Mouse (Mus musculus): ENCODE measurements around the gene Cryga. TPM values are rescaled to one million over a fixed set of nuclear protein-coding genes. Genes with fewer than 3 reads are reported as not detected.
"Not testable (repeated sequence)": the region's sequence is repeated elsewhere in the genome, so short reads cannot be mapped to it uniquely, and the experiment has no call there.

The Cryga gene
- total and polyA plus RNA-seq, 3 experiments: not detected

GRCm38 (mm10) chr1:65091566-65091965, 11.6 kb downstream of the Cryga start:
- DNase-seq: no peak

GRCm38 (mm10) chr1:65090370-65090769, 12.8 kb downstream of the Cryga start:
- DNase-seq: peak; percentile 86

- DNase-seq: peak; percentile 10
These were observed 14.4 kb downstream of the Cryga start for GRCm38 (mm10) chr1:65088567-65089356.

- DNase-seq: no peak
These were observed 21.0 kb downstream of the Cryga start, which contains the start of gene Crygb for GRCm38 (mm10) chr1:65082188-65082587. Crygb (minus strand) TSS chr1:65082288.

- no peak for DNase-seq
These were observed 27.6 kb downstream of the Cryga start for GRCm38 (mm10) chr1:65075607-65076006.

- no peak for DNase-seq
These were observed 29.6 kb downstream of the Cryga start, which contains the start of gene Crygc for GRCm38 (mm10) chr1:65073589-65073988. Crygc (minus strand) TSS chr1:65073689.

- no peak for DNase-seq
These were observed 35.3 kb downstream of the Cryga start for GRCm38 (mm10) chr1:65067842-65068241.

- DNase-seq: no peak
These were observed 39.0 kb downstream of the Cryga start for GRCm38 (mm10) chr1:65064201-65064600.

GRCm38 (mm10) chr1:65063352-65063751, 39.8 kb downstream of the Cryga start, which contains the start of gene Crygd:
Crygd (minus strand) TSS chr1:65063452.
- no peak for DNase-seq

- DNase-seq: no peak
These were observed 51.0 kb downstream of the Cryga start for GRCm38 (mm10) chr1:65052140-65052539.

- no peak for DNase-seq
These were observed 51.5 kb downstream of the Cryga start for GRCm38 (mm10) chr1:65051696-65052095.

- DNase-seq: not testable (repeated sequence)
These were observed 52.2 kb downstream of the Cryga start, which contains the start of gene Cryge for GRCm38 (mm10) chr1:65050952-65051351. Cryge (minus strand) TSS chr1:65051149.

Other genes starting within 250 kb of the Cryga start
- 10 to 100 TPM; 12.7 to 21.4 TPM for gene Plekhm3, start 146.5 kb downstream of the Cryga start, total RNA-seq (2021)
- 3.8 and 3.9 TPM in 2 replicates for gene Plekhm3, start 146.5 kb downstream of the Cryga start, polyA plus RNA-seq (2012; rRNA removed)
- gene Akr1cl, start 70.6 kb downstream of the Cryga start, total RNA-seq (2021): 100 to 1,000 TPM; 844 to 986 TPM
- 169 and 242 TPM in 2 replicates for gene Akr1cl, start 70.6 kb downstream of the Cryga start, polyA plus RNA-seq (2012; rRNA removed)
- gene Cryge, start 52.2 kb downstream of the Cryga start, total RNA-seq (2021): not detected
- 0.65 TPM in 1 of 2 replicates, not detected in the other for gene Cryge, start 52.2 kb downstream of the Cryga start, polyA plus RNA-seq (2012; rRNA removed)
- gene Crygd, start 39.9 kb downstream of the Cryga start, total RNA-seq (2021): not detected
- gene Crygd, start 39.9 kb downstream of the Cryga start, polyA plus RNA-seq (2012; rRNA removed): 1.3 TPM in 1 of 2 replicates, not detected in the other
- gene Crygc, start 29.7 kb downstream of the Cryga start, total RNA-seq (2021): not detected
- not detected in 2 replicates for gene Crygc, start 29.7 kb downstream of the Cryga start, polyA plus RNA-seq (2012; rRNA removed)
- not detected for gene Crygb, start 21.1 kb downstream of the Cryga start, total RNA-seq (2021)
- not detected in 2 replicates for gene Crygb, start 21.1 kb downstream of the Cryga start, polyA plus RNA-seq (2012; rRNA removed)
- gene Gm28845, start 16.2 kb upstream of the Cryga start, total RNA-seq (2021): not detected
- gene Gm28845, start 16.2 kb upstream of the Cryga start, polyA plus RNA-seq (2012; rRNA removed): not detected in 2 replicates
- not detected for gene D630023F18Rik, start 19.8 kb upstream of the Cryga start, total RNA-seq (2021)
- not detected in 2 replicates for gene D630023F18Rik, start 19.8 kb upstream of the Cryga start, polyA plus RNA-seq (2012; rRNA removed)
- 100 to 1,000 TPM; 567 to 693 TPM for gene Idh1, start 83.1 kb upstream of the Cryga start, total RNA-seq (2021)
- 50.2 and 59.9 TPM in 2 replicates for gene Idh1, start 83.1 kb upstream of the Cryga start, polyA plus RNA-seq (2012; rRNA removed)
- gene Pikfyve, start 83.3 kb upstream of the Cryga start, total RNA-seq (2021): 10 to 100 TPM; 29.1 to 38.3 TPM
- gene Pikfyve, start 83.3 kb upstream of the Cryga start, polyA plus RNA-seq (2012; rRNA removed): 5.7 and 8.0 TPM in 2 replicates
- not detected for gene Pth2r, start 178.7 kb upstream of the Cryga start, total RNA-seq (2021)
- not detected in 2 replicates for gene Pth2r, start 178.7 kb upstream of the Cryga start, polyA plus RNA-seq (2012; rRNA removed)